Mouse (Mus musculus) thymus, adult 2 months (tissue): ENCODE data around the gene Pik3r6. TPM values are rescaled to one million over a fixed set of nuclear protein-coding genes. Genes with fewer than 3 reads are reported as not detected.

ENCODE experiments used
- DNase-seq: peaks from one replicate; pipeline ENCODE4 v3.0.0; 2021
- H3K27ac ChIP-seq: fragments of 200-500 bp; 2 replicates; pipeline ENCODE4 v1.5.1; 2012; ENCODE audit warnings: low read length, control low read depth; ENCODE audit not compliant: control insufficient read depth, insufficient read depth
- H3K27me3 ChIP-seq: fragments of 200-500 bp; 2 replicates; pipeline ENCODE4 v1.6.1; 2012; ENCODE audit warnings: mild to moderate bottlenecking, low read length, moderate library complexity, mixed read lengths; ENCODE audit not compliant: control insufficient read depth, insufficient read depth
- H3K36me3 ChIP-seq: fragments of 200-500 bp; 2 replicates; pipeline ENCODE4 v1.6.1; 2012; ENCODE audit warnings: mild to moderate bottlenecking, low read length, moderate library complexity; ENCODE audit not compliant: control insufficient read depth, insufficient read depth
- H3K4me1 ChIP-seq: fragments of 200-500 bp; replicated peaks from 2 replicates; pipeline ENCODE4 v1.6.1; 2012; ENCODE audit warnings: low read length; ENCODE audit not compliant: control insufficient read depth, insufficient read depth
- H3K4me3 ChIP-seq: fragments of 200-500 bp; 2 replicates; pipeline ENCODE4 v1.5.1; 2012; ENCODE audit warnings: mild to moderate bottlenecking, low read length, control low read depth, moderate library complexity; ENCODE audit not compliant: control insufficient read depth, insufficient read depth
- CTCF ChIP-seq: fragments of 200-500 bp; IDR thresholded peaks from 2 replicates; pipeline ENCODE4 v1.5.1; 2012; ENCODE audit warnings: mild to moderate bottlenecking, control low read depth, low read length, moderate library complexity, borderline replicate concordance; ENCODE audit not compliant: control insufficient read depth, poor library complexity, insufficient read depth; ENCODE audit errors: extremely low read depth
- POLR2A ChIP-seq: fragments of 200-500 bp; IDR thresholded peaks from 2 replicates; pipeline ENCODE4 v1.6.1; 2012; ENCODE audit warnings: mild to moderate bottlenecking, low read length, control low read depth, moderate library complexity; ENCODE audit not compliant: control insufficient read depth, poor library complexity, insufficient read depth; ENCODE audit errors: extremely low read depth
- WGBS: fragments of 180-500 bp; shearing (Covaris S2); methylation state at CpG from one replicate; pipeline ENCODE4 v1.1.7; 2018; 5-methylcytosine and 5-hydroxymethylcytosine counted together
- polyA plus RNA-seq: library from polyadenylated mRNA; depleted of rRNA; stranded (reverse); fragments of >200 nt; gene quantifications from 2 replicates; pipeline ENCODE4 v1.2.3, GENCODE M21; 2012

Pik3r6 gene
- polyA plus RNA-seq, 1 experiment: 3.7 TPM

DNA sequence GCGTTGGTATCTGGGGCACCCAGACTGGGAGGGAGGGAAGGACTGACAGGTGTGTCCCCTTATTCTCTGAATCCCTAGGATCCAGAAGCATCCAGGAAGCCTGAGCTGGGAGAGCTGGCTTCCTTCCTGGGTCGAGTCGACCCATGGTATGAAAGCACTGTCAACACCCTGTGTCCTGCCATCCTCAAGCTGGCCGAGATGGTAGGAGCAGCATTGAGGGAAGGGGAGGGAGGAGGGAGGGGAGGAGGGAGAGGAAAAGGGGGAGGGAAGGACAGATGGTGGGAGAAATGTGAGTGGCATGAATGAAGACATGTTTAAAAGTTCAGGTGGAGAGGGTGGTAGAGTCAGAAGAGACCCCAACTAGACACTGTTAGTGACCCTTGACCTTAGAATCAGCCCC, 33.2 kb downstream of the Pik3r6 start:
- Histone ChIP-seq H3K4me1 (peaks cover 3% of the 10 kb centered on the region; the same call in 1 of the 2 replicates), H3K27ac (no peak overlapping the region), H3K4me3 (no peak overlapping the region), H3K27me3 (no peaks in the 10 kb centered on the region), H3K36me3 (no peaks in the 10 kb centered on the region)
- 80% methylated on average over 4 of the region's 4 CpGs for WGBS
- DNase-seq: no peak
- TF ChIP-seq POLR2A: no peak

DNA sequence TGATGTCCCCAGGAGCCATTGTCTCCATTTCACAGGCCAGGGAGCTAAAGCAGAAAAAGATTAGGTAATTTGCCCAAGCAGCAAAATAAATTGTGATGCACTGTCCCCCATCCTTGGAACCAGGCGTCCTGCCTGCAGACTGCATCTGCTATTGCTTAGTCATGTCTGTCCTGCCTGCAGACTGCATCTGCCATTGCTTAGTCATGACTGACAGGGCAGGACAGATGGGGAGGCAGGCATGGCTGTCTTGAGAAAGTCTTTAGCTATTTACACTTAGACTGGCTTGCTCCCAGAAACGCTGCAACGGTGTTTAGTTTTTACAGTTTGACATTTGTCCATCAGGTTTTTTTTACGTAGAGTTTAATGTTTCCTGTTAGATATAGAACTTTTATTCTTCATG, 33.6 kb downstream of the Pik3r6 start:
- no peaks in the 10 kb centered on the region for H3K4me1 ChIP-seq
- no peak for DNase-seq
- H3K36me3 ChIP-seq: no peaks in the 10 kb centered on the region
- TF ChIP-seq POLR2A: no peak
- no peak for TF ChIP-seq CTCF
- H3K27me3 ChIP-seq: no peaks in the 10 kb centered on the region
- 48% methylated on average over 4 of the region's 4 CpGs for WGBS
- H3K4me3 ChIP-seq: no peak overlapping the region
- no peak overlapping the region for H3K27ac ChIP-seq

DNA sequence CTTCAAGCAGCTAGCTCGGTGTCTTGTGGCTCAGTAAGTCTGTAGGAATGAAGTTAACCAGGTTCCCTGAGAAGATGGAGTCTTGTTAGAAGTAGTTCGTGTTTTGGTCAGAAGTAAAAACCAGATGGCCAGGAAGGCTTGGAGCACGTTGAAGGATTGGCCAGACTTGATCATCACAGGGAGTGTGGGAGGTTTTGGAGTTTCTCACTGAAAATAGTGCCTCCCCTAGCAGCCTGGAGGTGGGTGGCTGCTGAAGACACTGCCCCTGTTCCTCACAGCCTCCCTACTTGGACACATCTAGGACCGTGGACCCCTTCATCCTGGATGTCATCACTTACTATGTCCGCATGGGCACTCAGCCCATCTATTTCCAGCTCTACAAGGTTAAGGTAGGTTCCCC, 36.8 kb downstream of the Pik3r6 start:
- TF ChIP-seq POLR2A (no peak), CTCF (no peak)

DNA sequence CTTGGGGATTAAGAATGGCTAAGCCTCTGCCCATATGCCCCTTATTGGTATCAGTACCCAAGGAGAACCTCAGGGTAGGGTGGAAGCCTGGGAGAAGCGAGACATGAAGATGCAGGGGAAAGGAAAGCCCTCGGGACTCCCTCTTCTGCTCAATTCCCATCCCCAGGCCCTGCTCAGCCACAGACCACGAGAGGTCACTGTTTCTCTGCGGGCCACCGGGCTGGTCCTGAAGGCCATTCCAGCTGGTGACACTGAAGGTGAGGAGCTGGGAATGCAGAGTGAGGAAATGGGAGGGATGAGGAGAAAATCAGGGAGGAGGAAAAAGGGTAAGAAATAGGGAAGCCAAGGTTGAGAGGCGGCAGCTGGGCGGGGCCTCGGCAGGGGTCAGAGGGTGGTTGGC, 41.7 kb downstream of the Pik3r6 start:
- Histone ChIP-seq H3K4me3 (no peak overlapping the region), H3K4me1 (0 out of 2 replicates have a peak, but pooled peaks cover 3% of the 10 kb centered on the region), H3K27me3 (no peaks in the 10 kb centered on the region), H3K36me3 (no peaks in the 10 kb centered on the region), H3K27ac (no peak overlapping the region)
- TF ChIP-seq CTCF (no peak), POLR2A (no peak)
- WGBS: 68% methylated on average over 8 of the region's 8 CpGs
- no peak for DNase-seq

More for the DNA sequence above, 36.8 kb downstream of the Pik3r6 start:
- H3K27me3 ChIP-seq: no peaks in the 10 kb centered on the region
- H3K36me3 ChIP-seq: no peaks in the 10 kb centered on the region
- no peaks in the 10 kb centered on the region for H3K4me1 ChIP-seq
- 94% methylated on average over 5 of the region's 5 CpGs for WGBS
- H3K27ac ChIP-seq: no peak overlapping the region
- H3K4me3 ChIP-seq: no peak overlapping the region
- no peak for DNase-seq

DNA sequence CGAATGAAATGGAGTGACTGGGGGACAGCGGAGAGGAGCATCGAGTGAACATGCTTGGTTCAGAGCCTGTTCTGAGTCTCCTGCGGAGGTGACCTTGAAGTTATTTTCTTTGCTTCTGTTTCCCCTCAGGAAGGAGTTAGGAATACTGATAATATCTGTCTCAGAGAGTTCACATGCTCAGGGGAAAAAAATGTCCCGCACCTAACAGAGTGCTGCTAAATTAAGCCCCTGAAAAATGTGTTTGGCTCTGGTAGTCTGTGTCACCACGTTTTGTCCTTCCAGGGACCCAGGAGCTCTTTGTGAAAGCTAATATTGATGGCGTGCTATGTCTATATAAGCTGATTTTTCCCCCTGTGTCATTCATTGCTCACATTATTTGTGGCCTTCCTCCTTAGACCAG, 42.4 kb downstream of the Pik3r6 start:
- Histone ChIP-seq H3K27ac (no peak overlapping the region), H3K4me1 (0 out of 2 replicates have a peak, but pooled peaks cover 3% of the 10 kb centered on the region), H3K4me3 (no peak overlapping the region), H3K27me3 (no peaks in the 10 kb centered on the region), H3K36me3 (no peaks in the 10 kb centered on the region)
- WGBS: 76% methylated on average over 7 of the region's 7 CpGs
- no peak for DNase-seq
- TF ChIP-seq CTCF (no peak), POLR2A (no peak)

DNA sequence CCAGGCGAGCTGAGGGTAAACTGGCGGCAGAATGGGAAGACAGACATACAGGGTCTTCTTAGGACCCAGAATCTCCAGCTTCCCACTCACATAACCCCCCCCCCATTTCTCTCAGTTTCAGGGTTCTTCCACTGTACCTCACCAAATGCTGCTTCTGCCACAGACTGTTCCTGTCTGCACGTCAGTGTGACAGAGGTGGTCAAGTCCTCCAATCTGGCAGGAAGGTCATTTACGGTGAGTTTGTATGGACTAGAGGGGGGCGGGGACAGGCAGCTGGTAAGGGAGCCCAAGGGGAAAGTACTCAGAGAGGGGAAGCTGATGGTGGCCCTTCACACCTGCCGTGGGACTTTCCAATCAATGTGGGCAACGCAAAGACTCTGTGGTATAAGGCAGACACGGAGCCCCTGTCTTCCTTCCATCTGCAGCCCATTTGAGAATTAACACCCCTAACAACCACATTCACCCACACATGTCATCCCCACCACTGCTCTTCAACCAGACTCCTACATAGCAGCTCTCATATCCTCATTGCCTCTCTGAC, 42.9 kb downstream of the Pik3r6 start:
- Histone ChIP-seq H3K4me3 (no peak overlapping the region), H3K27ac (no peak overlapping the region), H3K36me3 (no peaks in the 10 kb centered on the region), H3K27me3 (no peaks in the 10 kb centered on the region), H3K4me1 (0 out of 2 replicates have a peak, but pooled peaks cover 3% of the 10 kb centered on the region)
- 40% methylated on average over 8 of the region's 8 CpGs for WGBS
- TF ChIP-seq POLR2A: no peak
- no peak for TF ChIP-seq CTCF
- DNase-seq: no peak

DNA sequence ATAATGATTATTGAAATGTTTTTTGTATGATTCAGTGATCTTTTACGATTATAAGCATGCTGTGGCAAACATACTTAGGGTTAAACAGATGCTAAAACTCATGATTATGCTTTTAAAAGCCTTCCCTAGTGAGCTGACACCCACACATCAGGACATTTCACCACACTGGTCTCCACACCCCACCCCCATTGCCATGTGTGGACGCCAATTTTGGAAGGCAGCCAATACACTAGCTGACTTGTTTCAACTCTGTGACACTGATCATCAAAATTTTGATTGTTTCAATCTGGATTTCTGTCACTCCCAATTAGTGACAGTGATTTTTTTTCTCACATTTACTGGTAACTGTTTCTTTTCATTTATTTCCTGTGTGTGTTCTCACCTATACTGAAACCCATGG, 44.7 kb downstream of the Pik3r6 start:
- no peaks in the 10 kb centered on the region for H3K36me3 ChIP-seq
- WGBS: 85% methylated on average over 2 of the region's 2 CpGs
- DNase-seq: no peak
- no peaks in the 10 kb centered on the region for H3K27me3 ChIP-seq
- no peak overlapping the region for H3K4me3 ChIP-seq
- TF ChIP-seq CTCF: no peak
- TF ChIP-seq POLR2A: no peak
- H3K4me1 ChIP-seq: 0 out of 2 replicates have a peak, but pooled peaks cover 3% of the 10 kb centered on the region
- no peak overlapping the region for H3K27ac ChIP-seq
